Mouse (Mus musculus) kidney, embryonic 16.5 days (tissue): ENCODE data around the gene Vps13c. TPM values are rescaled to one million over a fixed set of nuclear protein-coding genes. Genes with fewer than 3 reads are reported as not detected.
A peak's percentile ranks its signal among the peaks of the same experiment; 100 is the strongest.

Experiments used
- ATAC-seq: fragments of 200-750 bp; cut with Nextera tagmentation; 2 replicates; pipeline ENCODE4 v1.8.0; 2017; ENCODE audit warnings: moderate TSS enrichment; ENCODE audit not compliant: low FRiP score, low TSS enrichment
- H3K27ac ChIP-seq: fragments of 300-500 bp; sonication (generic); 2 replicates; pipeline ENCODE4 v1.5.1; 2014; ENCODE audit warnings: low read length
- H3K27me3 ChIP-seq: fragments of 300-500 bp; sonication (generic); 2 replicates; pipeline ENCODE4 v1.6.1; 2014; ENCODE audit warnings: low read length, control low read depth, mixed read lengths; ENCODE audit not compliant: insufficient read depth
- H3K36me3 ChIP-seq: fragments of 300-500 bp; sonication (generic); 2 replicates; pipeline ENCODE4 v1.6.1; 2014; ENCODE audit warnings: low read length, control low read depth, mixed read lengths; ENCODE audit not compliant: insufficient read depth
- H3K4me1 ChIP-seq: fragments of 300-500 bp; sonication (generic); 2 replicates; pipeline ENCODE4 v1.6.1; 2014; ENCODE audit warnings: low read length, control low read depth, mixed read lengths; ENCODE audit not compliant: insufficient read depth
- H3K4me2 ChIP-seq: fragments of 300-500 bp; sonication (generic); replicated peaks from 2 replicates; pipeline ENCODE4 v1.6.1; 2014; ENCODE audit warnings: low read depth, low read length
- H3K4me3 ChIP-seq: fragments of 300-500 bp; sonication (generic); 2 replicates; pipeline ENCODE4 v1.5.1; 2014; ENCODE audit warnings: mild to moderate bottlenecking, low read length
- H3K9ac ChIP-seq: fragments of 300-500 bp; sonication (generic); replicated peaks from 2 replicates; pipeline ENCODE4 v1.6.1; 2014; ENCODE audit warnings: low read length
- H3K9me3 ChIP-seq: fragments of 300-500 bp; sonication (generic); 2 replicates; pipeline ENCODE4 v1.6.1; 2016; ENCODE audit warnings: low read length, control low read depth
- WGBS: fragments of 180-500 bp; shearing (Covaris S2); extraction: QIAGEN DNeasy Blood & Tissue Kit; methylation state at CpG from one replicate; pipeline ENCODE4 v1.1.7; 2014; 5-methylcytosine and 5-hydroxymethylcytosine counted together
- polyA plus RNA-seq: library from polyadenylated mRNA; unstranded; fragments of >200 nt; fragmentation: Nextera tagmentation; extraction: Ambion mirVana; gene quantifications from 2 replicates; pipeline ENCODE4 v1.2.1, GENCODE M21; 2015

The Vps13c gene
- polyA plus RNA-seq, 1 experiment from 2014 or later: 3.2 TPM

GRCm38 (mm10) chr9:67828182-67828581, 12.0 kb upstream of the Vps13c start:
- H3K4me1 ChIP-seq: peaks cover 17% of the 10 kb centered on the region
- H3K36me3 ChIP-seq: no peaks in the 10 kb centered on the region
- no peak for ATAC-seq
- H3K4me2 ChIP-seq: no peak overlapping the region
- no peak overlapping the region for H3K4me3 ChIP-seq
- peaks cover 3% of the 10 kb centered on the region; the same call in 1 of the 2 replicates for H3K9me3 ChIP-seq
- 6% methylated on average over 3 of the region's 3 CpGs for WGBS
- no peak overlapping the region for H3K27ac ChIP-seq
- peaks cover 42% of the 10 kb centered on the region for H3K27me3 ChIP-seq
- no peak overlapping the region for H3K9ac ChIP-seq

- H3K9me3 ChIP-seq: no peaks in the 10 kb centered on the region
- 2% methylated on average over 70 of the region's 84 CpGs for WGBS
- no peaks in the 10 kb centered on the region for H3K36me3 ChIP-seq
- peaks cover 17% of the 10 kb centered on the region for H3K4me1 ChIP-seq
- H3K27ac ChIP-seq: no peak overlapping the region
- peaks cover 52% of the 10 kb centered on the region for H3K27me3 ChIP-seq
- peak overlapping the region; percentile 57 for H3K4me3 ChIP-seq
- peak overlapping the region; percentile 75 for H3K4me2 ChIP-seq
- peak overlapping the region; percentile 56 for H3K9ac ChIP-seq
- peak; percentile 86 for ATAC-seq
These were observed 9.5 kb upstream of the Vps13c start for GRCm38 (mm10) chr9:67830411-67831358.

- Histone ChIP-seq H3K27me3 (peaks cover 55% of the 10 kb centered on the region), H3K36me3 (no peaks in the 10 kb centered on the region), H3K27ac (no peak overlapping the region), H3K9me3 (no peaks in the 10 kb centered on the region), H3K4me1 (peaks cover 17% of the 10 kb centered on the region), H3K9ac (peak overlapping the region; percentile 56), H3K4me3 (peak overlapping the region; percentile 57), H3K4me2 (peak overlapping the region; percentile 75)
- peak; percentile 59 for ATAC-seq
- WGBS: under 1% methylated on average over 49 of the region's 57 CpGs
These were observed 8.7 kb upstream of the Vps13c start for GRCm38 (mm10) chr9:67831359-67832045.

GRCm38 (mm10) chr9:67832046-67832605, 8.1 kb upstream of the Vps13c start, which contains the start of gene C2cd4a:
Gene C2cd4a, minus strand, starts transcription at chr9:67832330.
- no peak for ATAC-seq
- Histone ChIP-seq H3K4me1 (peaks cover 17% of the 10 kb centered on the region), H3K27ac (no peak within 1 kb of the TSS), H3K9ac (peak within 1 kb of the TSS; percentile 56), H3K4me2 (peak within 1 kb of the TSS; percentile 75), H3K4me3 (peak within 1 kb of the TSS; percentile 57), H3K27me3 (peaks cover 55% of the 10 kb centered on the region), H3K36me3 (no peaks in the 10 kb centered on the region), H3K9me3 (no peaks in the 10 kb centered on the region)
- WGBS: 2% methylated on average over 20 of the region's 20 CpGs

GRCm38 (mm10) chr9:67834535-67834934, 5.7 kb upstream of the Vps13c start:
- Histone ChIP-seq H3K4me1 (peaks cover 22% of the 10 kb centered on the region), H3K27me3 (peaks cover 47% of the 10 kb centered on the region), H3K4me3 (no peak overlapping the region), H3K36me3 (no peaks in the 10 kb centered on the region), H3K9me3 (no peaks in the 10 kb centered on the region), H3K27ac (no peak overlapping the region), H3K9ac (no peak overlapping the region), H3K4me2 (no peak overlapping the region)
- no peak for ATAC-seq
- 42% methylated on average over 5 of the region's 5 CpGs for WGBS

- H3K4me3 ChIP-seq: no peak overlapping the region
- no peak overlapping the region for H3K9ac ChIP-seq
- H3K27ac ChIP-seq: no peak overlapping the region
- ATAC-seq: no peak
- no peaks in the 10 kb centered on the region for H3K9me3 ChIP-seq
- peaks cover 21% of the 10 kb centered on the region for H3K27me3 ChIP-seq
- H3K4me2 ChIP-seq: no peak overlapping the region
- WGBS: 60% methylated on average over 2 of the region's 2 CpGs
- no peaks in the 10 kb centered on the region for H3K36me3 ChIP-seq
- peaks cover 17% of the 10 kb centered on the region for H3K4me1 ChIP-seq
These were observed 2.9 kb upstream of the Vps13c start for GRCm38 (mm10) chr9:67837311-67837710.

- ATAC-seq: no peak
- no peaks in the 10 kb centered on the region for H3K9me3 ChIP-seq
- no peak overlapping the region for H3K27ac ChIP-seq
- 56% methylated on average over 5 of the region's 5 CpGs for WGBS
- H3K27me3 ChIP-seq: no peaks in the 10 kb centered on the region
- H3K9ac ChIP-seq: no peak overlapping the region
- H3K4me3 ChIP-seq: no peak overlapping the region
- H3K36me3 ChIP-seq: no peaks in the 10 kb centered on the region
- H3K4me2 ChIP-seq: no peak overlapping the region
- H3K4me1 ChIP-seq: peaks cover 12% of the 10 kb centered on the region
These were observed 2.6 kb downstream of the Vps13c start for GRCm38 (mm10) chr9:67842797-67843196.

GRCm38 (mm10) chr9:67845012-67845411, 4.8 kb downstream of the Vps13c start:
- Histone ChIP-seq H3K4me2 (no peak overlapping the region), H3K4me3 (no peak overlapping the region), H3K9ac (no peak overlapping the region), H3K36me3 (no peaks in the 10 kb centered on the region), H3K27ac (no peak overlapping the region), H3K4me1 (peaks cover 6% of the 10 kb centered on the region; the same call in 1 of the 2 replicates), H3K9me3 (no peaks in the 10 kb centered on the region), H3K27me3 (no peaks in the 10 kb centered on the region)
- no peak for ATAC-seq
- WGBS: 70% methylated on average over 4 of the region's 4 CpGs

- no peaks in the 10 kb centered on the region for H3K36me3 ChIP-seq
- H3K27me3 ChIP-seq: no peaks in the 10 kb centered on the region
- H3K4me1 ChIP-seq: peaks cover 5% of the 10 kb centered on the region; the same call in 1 of the 2 replicates
- no peak overlapping the region for H3K4me2 ChIP-seq
- no peaks in the 10 kb centered on the region for H3K9me3 ChIP-seq
- H3K27ac ChIP-seq: no peak overlapping the region
- no peak for ATAC-seq
- H3K4me3 ChIP-seq: no peak overlapping the region
- 73% methylated on average over 5 of the region's 5 CpGs for WGBS
- no peak overlapping the region for H3K9ac ChIP-seq
These were observed 5.5 kb downstream of the Vps13c start for GRCm38 (mm10) chr9:67845648-67846047.
